Mouse (Mus musculus) forebrain, embryonic 13.5 days (tissue): ENCODE data around the gene Heatr3. TPM values are rescaled to one million over a fixed set of nuclear protein-coding genes. Genes with fewer than 3 reads are reported as not detected.
A peak's percentile ranks its signal among the peaks of the same experiment; 100 is the strongest.
"Not testable (repeated sequence)": the region's sequence is repeated elsewhere in the genome, so short reads cannot be mapped to it uniquely, and the experiment has no call there.

Experiments used
- ATAC-seq: fragments of 200-750 bp; cut with Nextera tagmentation; 2 replicates; pipeline ENCODE4 v1.8.0; 2017
- H3K27ac ChIP-seq: fragments of 300-500 bp; sonication (generic); 2 replicates; pipeline ENCODE4 v1.5.1; 2015; ENCODE audit warnings: inconsistent platforms, mild to moderate bottlenecking, moderate library complexity
- H3K27me3 ChIP-seq: fragments of 300-500 bp; sonication (generic); 2 replicates; pipeline ENCODE4 v1.6.1; 2015; ENCODE audit warnings: mild to moderate bottlenecking, inconsistent platforms
- H3K36me3 ChIP-seq: fragments of 300-500 bp; sonication (generic); 2 replicates; pipeline ENCODE4 v1.6.1; 2015; ENCODE audit warnings: mild to moderate bottlenecking, inconsistent platforms; ENCODE audit not compliant: poor library complexity, severe bottlenecking
- H3K4me1 ChIP-seq: fragments of 300-500 bp; sonication (generic); 2 replicates; pipeline ENCODE4 v1.6.1; 2015; ENCODE audit warnings: inconsistent platforms
- H3K4me2 ChIP-seq: fragments of 300-500 bp; sonication (generic); 2 replicates; pipeline ENCODE4 v1.6.1; 2015; ENCODE audit warnings: inconsistent platforms, mild to moderate bottlenecking, moderate library complexity
- H3K4me3 ChIP-seq: fragments of 300-500 bp; sonication (generic); 2 replicates; pipeline ENCODE4 v1.5.1; 2015; ENCODE audit warnings: mild to moderate bottlenecking, inconsistent platforms
- H3K9ac ChIP-seq: fragments of 300-500 bp; sonication (generic); 2 replicates; pipeline ENCODE4 v1.6.1; 2015; ENCODE audit warnings: mild to moderate bottlenecking, inconsistent platforms
- H3K9me3 ChIP-seq: fragments of 300-500 bp; sonication (generic); replicated peaks from 2 replicates; pipeline ENCODE4 v1.6.1; 2016; ENCODE audit warnings: inconsistent platforms
- WGBS: fragments of 180-500 bp; shearing (Covaris S2); methylation state at CpG from one replicate; pipeline ENCODE4 v1.1.7; 2015; 5-methylcytosine and 5-hydroxymethylcytosine counted together
- polyA plus RNA-seq: library from polyadenylated mRNA; unstranded; fragments of >200 nt; fragmentation: Nextera tagmentation; extraction: Ambion mirVana; gene quantifications from 2 replicates; pipeline ENCODE4 v1.2.1, GENCODE M21; 2015

Heatr3 gene
- polyA plus RNA-seq, 1 experiment from 2014 or later, result 34.8 TPM

DNA sequence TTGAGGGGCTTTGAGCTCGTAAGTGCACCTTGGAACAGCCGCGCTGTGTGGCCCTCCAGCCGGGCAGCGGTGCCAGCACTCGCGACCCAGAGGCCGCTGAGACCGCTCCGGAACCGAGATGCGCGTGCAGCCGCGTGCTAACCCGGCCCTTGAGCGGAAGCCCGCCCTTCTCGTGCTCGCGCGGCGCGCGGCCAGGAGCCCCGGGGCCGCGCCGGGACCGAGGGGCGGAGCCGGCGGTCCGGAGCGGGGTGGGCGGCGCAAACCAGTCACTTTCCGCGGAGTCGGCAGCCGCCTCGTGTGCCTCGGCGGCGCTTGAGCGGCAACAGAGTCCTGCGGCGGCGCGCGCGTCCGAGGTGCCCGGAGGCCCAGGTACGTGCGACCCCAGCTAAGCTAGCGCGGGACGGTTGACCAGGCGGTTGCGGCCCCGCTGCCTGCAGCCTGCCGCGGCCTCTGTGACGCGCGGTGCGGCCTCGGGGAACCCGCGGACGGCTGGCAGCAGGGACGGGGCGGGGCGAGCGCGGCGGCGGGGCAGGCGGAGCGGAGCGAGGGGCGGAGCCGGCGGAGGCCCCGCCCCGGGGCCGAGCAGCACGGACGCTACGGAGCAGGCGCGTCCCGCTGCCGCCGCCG is 61.4 kb downstream of the Heatr3 start, which contains the start of gene Tent4b:
Tent4b (plus strand) TSS at position 269 of the 627 bp plus-strand sequence.
- H3K27ac ChIP-seq, result peak within 1 kb of the TSS; percentile 96
- no peaks in the 10 kb centered on the region for H3K9me3 ChIP-seq
- peak within 1 kb of the TSS; percentile 92 for H3K4me3 ChIP-seq
- H3K9ac ChIP-seq, result peak within 1 kb of the TSS; percentile 91
- peaks cover 34% of the 10 kb centered on the region for H3K4me1 ChIP-seq
- peak within 1 kb of the TSS; percentile 94 for H3K4me2 ChIP-seq
- under 1% methylated on average over 50 of the region's 97 CpGs for WGBS
- no peaks in the 10 kb centered on the region for H3K27me3 ChIP-seq
- no peaks in the 10 kb centered on the region for H3K36me3 ChIP-seq
- ATAC-seq, result peak; percentile 96

DNA sequence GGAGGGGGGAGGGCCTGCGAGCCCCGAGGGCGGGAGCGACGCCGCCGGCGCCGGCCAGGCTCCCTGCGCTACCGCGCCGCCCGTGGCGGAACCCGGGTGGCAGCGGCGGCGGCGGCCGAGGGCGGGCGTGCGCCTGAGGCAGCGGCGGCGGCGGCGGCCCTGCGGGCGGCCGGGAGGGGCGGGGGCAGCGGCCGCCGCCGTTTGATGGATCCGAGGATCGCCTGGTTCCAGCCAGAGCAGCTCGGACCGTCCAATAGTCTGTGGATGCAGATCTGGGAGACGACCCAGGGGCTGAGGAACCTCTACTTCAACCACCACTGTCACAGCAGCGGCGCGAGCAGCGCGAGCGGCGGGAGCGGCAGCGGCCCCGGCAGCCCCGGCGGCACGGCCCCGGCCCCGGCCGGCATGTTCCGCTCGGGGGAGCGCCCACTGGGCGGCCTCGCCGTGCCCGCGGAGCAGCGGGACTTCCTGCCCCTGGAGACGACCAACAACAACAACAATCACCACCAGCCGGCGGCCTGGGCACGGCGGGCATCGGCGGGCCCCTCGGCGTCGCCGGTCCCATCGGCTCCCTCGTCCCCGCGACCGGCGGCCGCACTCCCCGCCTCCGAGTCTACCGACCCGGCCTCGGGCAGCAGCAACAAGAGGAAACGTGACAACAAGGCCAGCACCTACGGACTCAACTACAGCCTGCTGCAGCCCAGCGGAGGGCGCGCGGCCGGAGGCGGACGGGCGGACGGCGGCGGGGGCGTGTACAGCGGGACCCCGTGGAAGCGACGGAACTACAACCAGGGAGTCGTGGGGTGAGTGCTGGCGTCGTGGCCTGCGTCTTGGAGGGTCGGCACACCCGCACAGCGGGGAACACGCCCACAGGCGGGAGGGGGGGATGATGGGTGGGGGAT is 62.3 kb downstream of the Heatr3 start:
- Histone ChIP-seq H3K9ac (peak overlapping the region; percentile 91), H3K4me2 (peak overlapping the region; percentile 94), H3K27me3 (no peaks in the 10 kb centered on the region), H3K9me3 (no peaks in the 10 kb centered on the region), H3K36me3 (no peaks in the 10 kb centered on the region), H3K27ac (peak overlapping the region; percentile 96), H3K4me1 (peaks cover 41% of the 10 kb centered on the region), H3K4me3 (peak overlapping the region; percentile 92)
- ATAC-seq, result peak; percentile 65
- 0% methylated on average over 64 of the region's 117 CpGs for WGBS

DNA sequence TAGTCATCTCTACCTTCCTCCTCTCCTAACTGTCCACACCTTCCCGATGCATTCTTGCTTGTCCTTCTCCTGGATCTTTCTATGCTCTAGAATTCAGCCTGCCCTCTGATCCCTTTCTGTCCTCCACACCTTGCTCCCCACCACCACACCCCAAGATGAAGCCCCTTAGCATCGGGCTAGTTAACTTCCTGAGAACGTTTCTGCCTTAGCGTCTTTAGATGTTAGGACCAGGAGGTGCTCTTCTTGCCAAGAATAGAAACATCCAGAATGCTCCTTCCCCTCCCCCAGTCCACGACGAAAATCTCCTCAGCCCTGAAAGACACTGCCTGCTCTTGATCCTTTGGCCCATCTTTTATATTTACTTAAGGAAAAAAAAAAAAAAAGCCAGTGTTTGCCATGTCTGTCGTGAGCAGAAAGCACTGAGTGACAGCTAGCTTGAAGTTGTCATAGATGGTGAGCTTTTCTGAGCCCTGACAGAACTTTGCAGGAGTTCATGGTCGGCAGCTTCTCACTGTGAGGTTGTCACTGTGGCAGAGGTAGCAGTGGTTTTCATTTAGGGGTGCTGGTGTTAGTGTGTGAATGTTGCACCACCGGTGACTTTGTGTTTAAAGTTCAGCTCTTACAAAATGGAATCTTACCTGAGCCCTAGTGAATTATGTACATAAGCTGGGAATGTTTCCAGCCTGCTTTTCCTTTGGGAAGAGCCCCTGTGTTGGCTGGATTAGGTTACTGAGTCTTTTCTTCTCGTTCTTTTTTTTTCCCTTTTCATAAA is 63.3 kb downstream of the Heatr3 start:
- H3K27ac ChIP-seq, result no peak overlapping the region
- no peak for ATAC-seq
- no peaks in the 10 kb centered on the region for H3K27me3 ChIP-seq
- peaks cover 1% of the 10 kb centered on the region; the same call in 1 of the 2 replicates for H3K36me3 ChIP-seq
- H3K4me1 ChIP-seq, result peaks cover 49% of the 10 kb centered on the region
- peak overlapping the region; percentile 92 for H3K4me3 ChIP-seq
- WGBS, result 18% methylated on average over 10 of the region's 10 CpGs
- H3K9me3 ChIP-seq, result no peaks in the 10 kb centered on the region
- H3K4me2 ChIP-seq, result peak overlapping the region; percentile 94
- peak overlapping the region; percentile 91 for H3K9ac ChIP-seq

DNA sequence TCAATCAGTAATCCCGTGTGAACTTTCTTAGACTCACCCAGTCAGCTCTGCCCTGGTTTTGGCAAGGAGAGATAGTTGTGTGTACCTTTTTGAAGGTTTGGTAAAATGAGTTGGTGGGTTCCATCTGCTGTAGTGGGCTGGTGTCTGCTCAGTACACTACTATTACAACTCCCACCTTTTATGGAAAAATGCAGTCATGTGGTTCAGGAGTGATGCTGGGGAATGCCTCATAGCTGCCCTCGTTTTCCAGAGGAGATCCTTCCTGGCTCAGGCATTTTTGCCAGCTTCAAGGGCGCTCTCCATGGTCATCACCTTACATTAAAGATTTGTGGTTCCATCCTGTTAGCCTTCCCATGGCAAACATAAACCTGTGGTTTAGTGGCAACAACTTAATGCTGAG is 64.0 kb downstream of the Heatr3 start:
- WGBS, result 40% methylated on average over 3 of the region's 3 CpGs
- ATAC-seq, result no peak

DNA sequence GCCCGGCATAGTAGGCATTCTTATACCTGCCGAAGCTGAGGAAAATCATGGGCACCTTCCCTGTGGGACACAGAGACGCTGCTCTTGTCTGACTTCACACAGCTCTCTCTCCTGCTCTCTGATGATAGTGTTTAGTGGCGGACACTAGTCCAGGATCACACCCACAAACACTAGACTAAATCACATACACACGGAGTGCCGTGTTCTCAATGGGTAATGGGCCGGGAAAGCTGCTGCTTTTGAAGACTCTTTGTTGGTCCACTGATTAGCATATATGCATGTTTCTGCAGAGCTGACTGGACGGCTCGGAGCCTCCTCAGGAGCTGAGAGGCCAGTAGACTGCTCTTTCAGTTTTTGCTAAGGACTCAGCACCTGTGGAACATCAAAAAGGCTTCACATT is 68.4 kb downstream of the Heatr3 start:
- no peaks in the 10 kb centered on the region for H3K27me3 ChIP-seq
- no peak overlapping the region for H3K4me2 ChIP-seq
- peak overlapping the region; percentile 18; the same call in 1 of the 2 replicates for H3K9ac ChIP-seq
- H3K9me3 ChIP-seq, result no peaks in the 10 kb centered on the region
- no peak for ATAC-seq
- H3K4me1 ChIP-seq, result peaks cover 43% of the 10 kb centered on the region
- H3K36me3 ChIP-seq, result peaks cover 5% of the 10 kb centered on the region; the same call in 1 of the 2 replicates
- WGBS, result 62% methylated on average over 9 of the region's 9 CpGs
- H3K4me3 ChIP-seq, result no peak overlapping the region
- H3K27ac ChIP-seq, result no peak overlapping the region

More for the DNA sequence above, 64.0 kb downstream of the Heatr3 start:
- H3K4me3 ChIP-seq, result peak overlapping the region; percentile 92
- peak overlapping the region; percentile 94 for H3K4me2 ChIP-seq
- H3K9me3 ChIP-seq, result no peaks in the 10 kb centered on the region
- no peak overlapping the region for H3K27ac ChIP-seq
- H3K9ac ChIP-seq, result peak overlapping the region; percentile 91; the same call in 1 of the 2 replicates
- peaks cover 5% of the 10 kb centered on the region; the same call in 1 of the 2 replicates for H3K36me3 ChIP-seq
- peaks cover 52% of the 10 kb centered on the region for H3K4me1 ChIP-seq
- no peaks in the 10 kb centered on the region for H3K27me3 ChIP-seq

DNA sequence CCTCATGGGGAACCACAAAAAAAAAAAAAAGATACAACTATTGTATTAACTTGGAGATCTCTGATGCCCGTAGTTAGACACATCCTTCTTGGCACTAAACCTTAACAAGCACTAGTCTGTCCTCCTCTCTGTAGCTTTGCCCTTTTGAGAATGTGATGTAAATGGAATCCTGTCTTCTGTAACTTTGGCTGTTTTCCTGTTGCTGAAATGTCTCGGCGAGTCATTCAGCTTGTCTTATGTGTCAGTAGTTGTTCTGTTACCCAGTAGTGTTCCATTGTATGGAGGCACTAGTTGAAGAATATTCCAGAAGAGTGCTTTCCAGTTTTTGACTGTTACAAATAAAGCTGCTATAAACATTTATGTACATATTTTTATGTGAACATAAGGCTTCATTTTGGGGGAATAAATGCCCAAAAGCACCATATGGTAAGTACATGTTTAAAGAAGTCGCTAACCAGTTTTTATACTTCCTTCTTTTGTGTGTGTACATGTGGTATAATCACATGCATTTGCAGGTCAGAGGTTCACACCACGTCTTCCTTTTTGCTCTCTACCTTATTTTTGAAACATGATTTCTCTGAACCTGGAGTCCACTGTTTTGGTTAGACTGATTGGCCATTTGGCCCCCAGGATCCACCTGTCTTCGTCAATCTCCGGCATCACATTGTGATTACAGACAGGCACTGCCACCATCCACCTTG is 69.6 kb downstream of the Heatr3 start:
- Histone ChIP-seq H3K9me3 (no peaks in the 10 kb centered on the region), H3K4me3 (no peak overlapping the region), H3K36me3 (peaks cover 5% of the 10 kb centered on the region; the same call in 1 of the 2 replicates), H3K27ac (no peak overlapping the region), H3K4me1 (peaks cover 30% of the 10 kb centered on the region), H3K4me2 (no peak overlapping the region), H3K9ac (no peak overlapping the region), H3K27me3 (no peaks in the 10 kb centered on the region)
- no peak for ATAC-seq
- 91% methylated on average over 7 of the region's 7 CpGs for WGBS

DNA sequence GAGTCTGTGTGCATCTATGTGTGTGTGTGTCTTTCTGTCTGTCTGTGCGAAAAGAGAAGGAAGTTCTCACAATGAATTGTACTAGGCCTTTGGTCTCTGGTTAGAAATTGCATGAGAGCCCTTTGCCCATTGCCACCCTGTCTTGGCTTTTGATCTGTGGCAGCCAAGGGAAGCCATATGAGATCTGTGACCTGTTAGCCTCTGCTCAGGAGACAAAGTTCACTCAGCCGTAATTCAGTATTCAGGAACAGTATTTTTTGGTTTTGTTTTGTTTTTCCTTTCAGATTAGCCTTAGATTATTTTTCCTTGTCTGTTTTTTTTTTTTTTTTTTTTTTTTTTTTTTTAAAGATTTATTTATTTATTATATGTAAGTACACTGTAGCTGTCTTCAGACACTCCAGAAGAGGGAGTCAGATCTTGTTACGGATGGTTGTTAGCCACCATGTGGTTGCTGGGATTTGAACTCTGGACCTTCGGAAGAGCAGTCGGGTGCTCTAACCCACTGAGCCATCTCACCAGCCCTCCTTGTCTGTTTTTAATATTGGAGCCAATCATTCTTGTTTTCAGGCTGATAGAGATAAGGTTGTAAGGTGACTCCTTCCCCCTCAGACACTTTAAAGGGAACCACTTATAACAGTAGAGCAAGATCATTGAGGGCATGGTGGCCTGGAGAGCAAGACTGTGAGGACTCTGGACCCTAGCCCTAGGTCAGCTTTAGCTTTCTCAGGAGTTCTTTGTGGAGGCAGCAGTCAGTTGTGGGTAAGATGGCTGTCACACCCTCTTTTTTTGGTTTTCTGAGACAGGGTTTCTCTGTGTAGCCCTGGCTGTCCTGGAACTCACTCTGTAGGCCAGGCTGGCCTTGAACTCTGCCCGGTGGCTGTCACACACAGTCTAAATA is 72.5 kb downstream of the Heatr3 start:
- H3K4me3 ChIP-seq, H3K27ac ChIP-seq, H3K4me1 ChIP-seq, H3K9me3 ChIP-seq, H3K27me3 ChIP-seq, H3K4me2 ChIP-seq, ATAC-seq, H3K9ac ChIP-seq, H3K36me3 ChIP-seq: not testable (repeated sequence)
- 92% methylated on average over 6 of the region's 6 CpGs for WGBS

DNA sequence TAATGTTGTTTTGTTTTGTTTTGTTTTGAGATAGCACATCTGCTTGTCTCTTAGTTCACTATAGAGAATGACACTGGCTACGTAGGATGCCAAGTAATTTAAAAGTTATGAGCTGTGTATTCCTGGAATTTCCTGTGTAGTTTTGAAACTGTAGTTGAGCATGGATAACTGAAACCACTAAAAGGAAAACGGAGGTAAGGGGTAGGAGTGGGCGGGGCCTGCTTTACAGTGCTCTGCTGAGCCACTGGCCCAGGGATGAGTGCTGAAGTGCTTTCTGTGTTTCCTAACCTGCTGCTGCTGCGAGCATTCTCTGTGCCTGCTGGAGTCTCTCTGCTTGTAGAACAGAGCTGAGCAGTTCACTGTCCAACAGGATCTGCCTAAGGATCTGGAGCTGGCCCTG is 83.7 kb downstream of the Heatr3 start:
- Histone ChIP-seq H3K9ac (no peak overlapping the region), H3K27me3 (no peaks in the 10 kb centered on the region), H3K4me2 (no peak overlapping the region), H3K36me3 (0 out of 2 replicates have a peak, but pooled peaks cover 4% of the 10 kb centered on the region), H3K27ac (no peak overlapping the region), H3K9me3 (no peaks in the 10 kb centered on the region), H3K4me3 (no peak overlapping the region), H3K4me1 (peaks cover 22% of the 10 kb centered on the region)
- ATAC-seq, result no peak
- WGBS, result 74% methylated on average over 4 of the region's 4 CpGs
